Mouse (Mus musculus): Measurements from ENCODE around the gene Tusc2. TPM values are rescaled to one million over a fixed set of nuclear protein-coding genes. Genes with fewer than 3 reads are reported as not detected.

Tusc2 gene
- 14.0 and 14.2 TPM in 2 replicates for total RNA-seq (2012; rRNA removed)

DNA sequence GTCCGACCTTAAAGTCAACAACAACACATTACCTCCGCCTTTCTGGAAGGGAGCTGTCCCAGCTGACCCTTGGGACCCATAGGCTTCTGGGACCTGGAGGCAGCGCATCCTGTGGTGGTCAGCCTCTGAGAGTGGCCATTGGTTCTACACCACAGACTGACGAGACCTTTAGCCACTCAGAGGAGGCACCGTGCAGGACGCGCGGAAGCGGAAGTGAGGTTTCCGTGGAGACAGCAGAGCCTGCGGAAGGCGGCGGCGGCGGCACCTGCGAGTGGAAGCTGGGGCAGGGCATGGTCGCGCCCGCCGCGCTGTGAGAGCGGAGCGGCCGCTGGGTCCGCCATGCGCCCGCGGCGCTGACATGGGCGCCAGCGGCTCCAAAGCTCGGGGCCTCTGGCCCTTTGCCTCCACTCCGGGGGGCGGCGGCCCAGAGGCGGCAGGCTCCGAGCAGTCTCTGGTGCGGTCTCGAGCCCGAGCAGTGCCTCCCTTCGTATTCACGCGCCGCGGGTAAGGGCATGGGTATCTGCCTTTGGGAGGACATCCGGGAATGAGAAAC is at the start of gene Tusc2:
TSS of gene Tusc2 (plus strand) at position 227 of the 553 bp plus-strand sequence.
- DNase-seq (ENCODE audit: low read depth, low spot score), result peak; percentile 87
- no peaks in the 10 kb centered on the region for H3K9me3 ChIP-seq (ENCODE audit: control insufficient read depth, insufficient read depth, low read depth, low read length)
- peak within 1 kb of the TSS; percentile 80 for H3K9ac ChIP-seq (ENCODE audit: insufficient read depth, low read depth, low read length, poor library complexity, severe bottlenecking)
- in situ Hi-C loops (cut with MboI; ENCODE audit: low sequenced_read_pairs in 2 of 2, unreplicated experiment in 2 of 2), result no loop called here
- TF ChIP-seq HCFC1 (IDR thresholded peaks at IDR 0.05; ENCODE audit: borderline replicate concordance, insufficient read depth, low read length) (no peak), ZC3H11A (IDR thresholded peaks at IDR 0.05; ENCODE audit: borderline replicate concordance, low read depth, low read length) (no peak), MAFK (IDR thresholded peaks at IDR 0.05; ENCODE audit: insufficient read depth, low read depth, low read length) (no peak), CHD2 (IDR thresholded peaks at IDR 0.05; ENCODE audit: low read depth, low read length) (peak; percentile 75; the same call in 1 of the 2 replicates), ZNF384 (IDR thresholded peaks at IDR 0.05; ENCODE audit: low read depth, low read length) (no peak)
- peaks cover 19% of the 10 kb centered on the region for H3K36me3 ChIP-seq (ENCODE audit: control insufficient read depth, insufficient read depth, low read length, poor library complexity, severe bottlenecking)
- peaks cover 0 to 10% of the 10 kb centered on the region in 2 experiments; a peak in 1 of 4 replicates for H3K4me1 ChIP-seq (ENCODE audit: control insufficient read depth in 2 of 2, insufficient read depth in 2 of 2, low read length in 2 of 2, poor library complexity in 1 of 2)
- H3K4me3 ChIP-seq (ENCODE audit: insufficient read depth in 1 of 2, low read depth in 1 of 2, low read length in 2 of 2, poor library complexity in 1 of 2, severe bottlenecking in 1 of 2), result peak within 1 kb of the TSS; percentile 79 to 87
- no peak within 1 kb of the TSS for H3K27ac ChIP-seq (ENCODE audit: insufficient read depth, low read depth, low read length, poor library complexity, severe bottlenecking)

DNA sequence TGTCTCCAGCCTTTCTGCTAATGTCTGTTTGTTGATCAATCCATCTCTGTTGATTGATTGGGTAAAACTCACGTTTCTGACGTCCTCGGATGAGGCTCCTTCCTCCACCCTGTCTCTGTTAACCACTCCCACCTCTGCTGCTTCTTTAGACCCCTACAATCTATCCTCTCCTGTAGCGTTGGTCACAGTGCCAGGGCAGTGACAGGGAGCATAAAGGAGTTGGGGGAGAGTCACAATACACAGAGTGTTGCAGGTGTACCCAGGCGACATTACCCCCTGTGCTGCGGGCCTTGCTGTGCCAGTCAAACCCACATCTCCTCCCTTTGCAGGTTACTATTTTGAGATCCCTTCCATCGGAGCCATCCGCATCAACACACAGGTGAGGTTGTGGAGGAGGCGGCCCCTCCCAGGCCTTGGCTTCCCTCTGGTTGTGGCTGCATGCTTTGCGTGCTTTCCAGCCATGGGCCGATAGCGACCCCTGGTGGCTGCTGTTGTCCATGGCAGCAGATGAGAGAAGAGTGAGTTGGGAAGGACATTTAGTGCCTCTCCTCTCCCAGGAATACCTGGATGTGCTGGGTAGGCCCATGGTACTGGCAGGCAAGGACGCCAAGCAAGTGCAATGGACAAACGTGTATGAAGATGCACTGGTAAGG is 48.6 kb upstream of the Tusc2 start:
- DNase-seq (ENCODE audit: low read depth, low spot score), result peak; percentile 80
- H3K36me3 ChIP-seq (ENCODE audit: control insufficient read depth, insufficient read depth, low read length, poor library complexity, severe bottlenecking), result no peaks in the 10 kb centered on the region
- no peak overlapping the region for H3K4me3 ChIP-seq (ENCODE audit: insufficient read depth in 1 of 2, low read depth in 1 of 2, low read length in 2 of 2, poor library complexity in 1 of 2, severe bottlenecking in 1 of 2)
- H3K9ac ChIP-seq (ENCODE audit: insufficient read depth, low read depth, low read length, poor library complexity, severe bottlenecking), result no peak overlapping the region
- no peak overlapping the region for H3K27ac ChIP-seq (ENCODE audit: insufficient read depth, low read depth, low read length, poor library complexity, severe bottlenecking)
- H3K4me1 ChIP-seq (ENCODE audit: control insufficient read depth in 2 of 2, insufficient read depth in 2 of 2, low read length in 2 of 2, poor library complexity in 1 of 2), result peaks cover 0 to 6% of the 10 kb centered on the region in 2 experiments; a peak in 2 of 4 replicates
- no peaks in the 10 kb centered on the region for H3K9me3 ChIP-seq (ENCODE audit: control insufficient read depth, insufficient read depth, low read depth, low read length)
- TF ChIP-seq CHD2 (IDR thresholded peaks at IDR 0.05; ENCODE audit: low read depth, low read length) (no peak), ZC3H11A (IDR thresholded peaks at IDR 0.05; ENCODE audit: borderline replicate concordance, low read depth, low read length) (peak; percentile 92; the same call in 1 of the 2 replicates), HCFC1 (IDR thresholded peaks at IDR 0.05; ENCODE audit: borderline replicate concordance, insufficient read depth, low read length) (0 out of 2 replicates have a peak, but pooled peaks have one; percentile 37), ZNF384 (IDR thresholded peaks at IDR 0.05; ENCODE audit: low read depth, low read length) (no peak)
- in situ Hi-C loops (cut with MboI; ENCODE audit: low sequenced_read_pairs in 2 of 2, unreplicated experiment in 2 of 2), result loop anchor here (5.0 to 10.0 kb wide), 2 partner anchors 150 to 157 kb away; no protein-coding TSS in a partner anchor

DNA sequence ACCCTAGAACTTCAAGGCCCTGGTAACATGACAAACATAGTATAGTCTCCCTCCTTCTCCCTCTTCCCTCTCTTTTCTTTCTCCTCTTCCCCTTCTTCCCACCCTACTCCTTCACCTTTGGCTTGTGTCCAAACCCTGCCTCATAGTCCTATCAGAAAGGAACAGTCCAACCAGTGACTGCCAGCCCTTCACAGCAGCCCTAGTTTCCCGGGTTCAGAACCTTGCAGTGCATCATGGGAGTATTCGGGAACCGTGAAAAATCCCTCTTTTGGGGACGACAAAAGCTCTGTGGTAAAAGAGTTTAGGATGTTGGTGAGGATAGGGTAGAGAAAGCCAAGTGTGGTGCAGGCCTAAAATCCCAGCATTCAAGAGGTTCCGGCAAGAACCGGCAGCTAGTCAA is 42.7 kb upstream of the Tusc2 start:
- in situ Hi-C loops (cut with MboI; ENCODE audit: low sequenced_read_pairs in 2 of 2, unreplicated experiment in 2 of 2), result no loop called here
- TF ChIP-seq ZC3H11A (IDR thresholded peaks at IDR 0.05; ENCODE audit: borderline replicate concordance, low read depth, low read length) (no peak), CHD2 (IDR thresholded peaks at IDR 0.05; ENCODE audit: low read depth, low read length) (no peak), ZNF384 (IDR thresholded peaks at IDR 0.05; ENCODE audit: low read depth, low read length) (no peak), MAFK (IDR thresholded peaks at IDR 0.05; ENCODE audit: insufficient read depth, low read depth, low read length) (no peak), HCFC1 (IDR thresholded peaks at IDR 0.05; ENCODE audit: borderline replicate concordance, insufficient read depth, low read length) (no peak)
- DNase-seq (ENCODE audit: low read depth, low spot score), result no peak
- no peaks in the 10 kb centered on the region for H3K9me3 ChIP-seq (ENCODE audit: control insufficient read depth, insufficient read depth, low read depth, low read length)
- peaks cover 4 to 25% of the 10 kb centered on the region in 2 experiments; a peak in 3 of 4 replicates for H3K4me1 ChIP-seq (ENCODE audit: control insufficient read depth in 2 of 2, insufficient read depth in 2 of 2, low read length in 2 of 2, poor library complexity in 1 of 2)
- no peak overlapping the region for H3K4me3 ChIP-seq (ENCODE audit: insufficient read depth in 1 of 2, low read depth in 1 of 2, low read length in 2 of 2, poor library complexity in 1 of 2, severe bottlenecking in 1 of 2)
- H3K27ac ChIP-seq (ENCODE audit: insufficient read depth, low read depth, low read length, poor library complexity, severe bottlenecking), result no peak overlapping the region
- no peaks in the 10 kb centered on the region for H3K36me3 ChIP-seq (ENCODE audit: control insufficient read depth, insufficient read depth, low read length, poor library complexity, severe bottlenecking)
- H3K9ac ChIP-seq (ENCODE audit: insufficient read depth, low read depth, low read length, poor library complexity, severe bottlenecking), result no peak overlapping the region; the same call in 1 of the 2 replicates

DNA sequence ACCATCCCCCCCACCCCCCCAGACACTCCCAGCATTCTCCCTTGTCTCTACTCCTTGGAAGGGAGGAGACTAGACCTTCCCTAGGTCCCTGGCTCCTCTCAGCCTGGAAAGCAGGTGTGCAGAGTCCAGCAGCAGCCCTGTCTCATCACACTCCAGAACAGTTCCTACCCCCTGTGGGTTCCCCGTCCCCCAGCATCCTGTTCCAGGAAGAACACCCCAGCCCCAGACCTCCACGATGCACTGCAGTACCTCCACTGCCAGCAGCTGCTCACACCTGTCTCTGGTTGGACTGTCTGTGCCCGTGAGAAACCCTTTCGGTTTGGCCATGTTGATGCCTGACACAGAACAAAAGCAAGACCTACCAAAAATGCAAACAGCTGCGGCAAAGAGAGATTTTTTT is 41.9 kb upstream of the Tusc2 start:
- TF ChIP-seq ZC3H11A (IDR thresholded peaks at IDR 0.05; ENCODE audit: borderline replicate concordance, low read depth, low read length) (no peak), MAFK (IDR thresholded peaks at IDR 0.05; ENCODE audit: insufficient read depth, low read depth, low read length) (no peak), HCFC1 (IDR thresholded peaks at IDR 0.05; ENCODE audit: borderline replicate concordance, insufficient read depth, low read length) (no peak), CHD2 (IDR thresholded peaks at IDR 0.05; ENCODE audit: low read depth, low read length) (no peak), ZNF384 (IDR thresholded peaks at IDR 0.05; ENCODE audit: low read depth, low read length) (no peak)

More for the DNA sequence above, 41.9 kb upstream of the Tusc2 start:
- Histone ChIP-seq H3K36me3 (ENCODE audit: control insufficient read depth, insufficient read depth, low read length, poor library complexity, severe bottlenecking) (no peaks in the 10 kb centered on the region), H3K4me3 (ENCODE audit: insufficient read depth in 1 of 2, low read depth in 1 of 2, low read length in 2 of 2, poor library complexity in 1 of 2, severe bottlenecking in 1 of 2) (peak overlapping the region; percentile 24 to 44; a peak in 1 of 4 replicates), H3K4me1 (ENCODE audit: control insufficient read depth in 2 of 2, insufficient read depth in 2 of 2, low read length in 2 of 2, poor library complexity in 1 of 2) (peaks cover 4 to 26% of the 10 kb centered on the region in 2 experiments; a peak in 3 of 4 replicates), H3K9me3 (ENCODE audit: control insufficient read depth, insufficient read depth, low read depth, low read length) (no peaks in the 10 kb centered on the region), H3K9ac (ENCODE audit: insufficient read depth, low read depth, low read length, poor library complexity, severe bottlenecking) (peak overlapping the region; percentile 27; the same call in 1 of the 2 replicates), H3K27ac (ENCODE audit: insufficient read depth, low read depth, low read length, poor library complexity, severe bottlenecking) (peak overlapping the region; percentile 19; the same call in 1 of the 2 replicates)
- in situ Hi-C loops (cut with MboI; ENCODE audit: low sequenced_read_pairs in 2 of 2, unreplicated experiment in 2 of 2), result no loop called here
- DNase-seq (ENCODE audit: low read depth, low spot score), result no peak
